Mouse (Mus musculus) limb, embryonic 11.5 days (tissue): Measurements from ENCODE around the gene Gm43720. TPM values are rescaled to one million over a fixed set of nuclear protein-coding genes. Genes with fewer than 3 reads are reported as not detected.

Source experiments
- ATAC-seq: fragments of 200-750 bp; cut with Nextera tagmentation; 2 replicates; pipeline ENCODE4 v1.8.0; 2017; ENCODE audit warnings: low read depth; ENCODE audit not compliant: insufficient number of reproducible peaks, low FRiP score, low TSS enrichment
- DNase-seq: peaks from one replicate; pipeline ENCODE4 v3.0.0-alpha.2; 2015; ENCODE audit warnings: low spot score
- H3K27ac ChIP-seq: fragments of 300-500 bp; sonication (generic); replicated peaks from 2 replicates; pipeline ENCODE4 v1.5.1; 2014; ENCODE audit warnings: low read depth, mild to moderate bottlenecking, low read length
- H3K27me3 ChIP-seq: fragments of 300-500 bp; sonication (generic); 2 replicates; pipeline ENCODE4 v1.6.1; 2014; ENCODE audit warnings: mild to moderate bottlenecking, low read length, mixed read lengths; ENCODE audit not compliant: control insufficient read depth, insufficient read depth
- H3K36me3 ChIP-seq: fragments of 300-500 bp; sonication (generic); 2 replicates; pipeline ENCODE4 v1.6.1; 2014; ENCODE audit warnings: mild to moderate bottlenecking, low read length, moderate library complexity, mixed read lengths; ENCODE audit not compliant: control insufficient read depth, insufficient read depth
- H3K4me1 ChIP-seq: fragments of 300-500 bp; sonication (generic); 2 replicates; pipeline ENCODE4 v1.6.1; 2014; ENCODE audit warnings: low read length, mixed read lengths; ENCODE audit not compliant: control insufficient read depth, insufficient read depth
- H3K4me2 ChIP-seq: fragments of 300-500 bp; sonication (generic); 2 replicates; pipeline ENCODE4 v1.6.1; 2014; ENCODE audit warnings: low read depth, mild to moderate bottlenecking, moderate library complexity; ENCODE audit not compliant: severe bottlenecking
- H3K4me3 ChIP-seq: fragments of 300-500 bp; sonication (generic); 2 replicates; pipeline ENCODE4 v1.5.1; 2014; ENCODE audit warnings: low read depth, low read length
- H3K9ac ChIP-seq: fragments of 300-500 bp; sonication (generic); 2 replicates; pipeline ENCODE4 v1.6.1; 2014; ENCODE audit warnings: mild to moderate bottlenecking, low read length
- H3K9me3 ChIP-seq: fragments of 300-500 bp; sonication (generic); 2 replicates; pipeline ENCODE4 v1.6.1; 2016; ENCODE audit warnings: low read length; ENCODE audit not compliant: control insufficient read depth
- WGBS: fragments of 180-500 bp; shearing (Covaris S2); extraction: QIAGEN DNeasy Blood & Tissue Kit; methylation state at CpG from one replicate; pipeline ENCODE4 v1.1.7; 2014; 5-methylcytosine and 5-hydroxymethylcytosine counted together
- polyA plus RNA-seq: library from polyadenylated mRNA; unstranded; fragments of >200 nt; fragmentation: Nextera tagmentation; extraction: Ambion mirVana; gene quantifications from 2 replicates; pipeline ENCODE4 v1.2.1, GENCODE M21; 2014

The Gm43720 gene
- polyA plus RNA-seq, 1 experiment from 2014 or later, result 0.24 TPM

- H3K27ac ChIP-seq, result no peak overlapping the region
- no peaks in the 10 kb centered on the region for H3K9me3 ChIP-seq
- no peak overlapping the region for H3K4me3 ChIP-seq
- peaks cover 21% of the 10 kb centered on the region for H3K4me1 ChIP-seq
- H3K9ac ChIP-seq, result no peak overlapping the region
- 87% methylated on average over 15 of the region's 15 CpGs for WGBS
- ATAC-seq (no peak), DNase-seq (no peak)
- H3K4me2 ChIP-seq, result no peak overlapping the region
- H3K27me3 ChIP-seq, result no peaks in the 10 kb centered on the region
- H3K36me3 ChIP-seq, result peaks cover 4% of the 10 kb centered on the region; the same call in 1 of the 2 replicates
Observed at GRCm38 (mm10) chr5:138280829-138281228, 1.1 kb upstream of the Gm43720 start.

- 0 out of 2 replicates have a peak overlapping the region, but pooled peaks have one; percentile 64 for H3K4me2 ChIP-seq
- H3K9me3 ChIP-seq, result no peaks in the 10 kb centered on the region
- peaks cover 4% of the 10 kb centered on the region; the same call in 1 of the 2 replicates for H3K36me3 ChIP-seq
- DNase-seq, result no peak
- H3K27ac ChIP-seq, result no peak overlapping the region
- H3K27me3 ChIP-seq, result no peaks in the 10 kb centered on the region
- no peak for ATAC-seq
- peak overlapping the region; percentile 8; the same call in 1 of the 2 replicates for H3K4me3 ChIP-seq
- peaks cover 26% of the 10 kb centered on the region for H3K4me1 ChIP-seq
- H3K9ac ChIP-seq, result no peak overlapping the region
- WGBS, result 28% methylated on average over 22 of the region's 26 CpGs
Observed at GRCm38 (mm10) chr5:138280425-138280768, 639 bp upstream of the Gm43720 start.

- Histone ChIP-seq H3K9me3 (no peaks in the 10 kb centered on the region), H3K4me3 (0 out of 2 replicates have a peak overlapping the region, but pooled peaks have one; percentile 82)
Observed at GRCm38 (mm10) chr5:138277994-138278393, 1.8 kb downstream of the Gm43720 start.

GRCm38 (mm10) chr5:138275216-138276050 is 4.3 kb downstream of the Gm43720 start:
- ATAC-seq (no peak), DNase-seq (peak; percentile 47)
- H3K4me1 ChIP-seq, result peaks cover 31% of the 10 kb centered on the region
- H3K4me2 ChIP-seq, result peak overlapping the region; percentile 42
- peaks cover 4% of the 10 kb centered on the region; the same call in 1 of the 2 replicates for H3K36me3 ChIP-seq
- H3K27ac ChIP-seq, result no peak overlapping the region
- H3K4me3 ChIP-seq, result peak overlapping the region; percentile 12; the same call in 1 of the 2 replicates
- WGBS, result 25% methylated on average over 41 of the region's 41 CpGs
- H3K9me3 ChIP-seq, result no peaks in the 10 kb centered on the region
- no peaks in the 10 kb centered on the region for H3K27me3 ChIP-seq
- H3K9ac ChIP-seq, result peak overlapping the region; percentile 27

More at GRCm38 (mm10) chr5:138277994-138278393, 1.8 kb downstream of the Gm43720 start:
- ATAC-seq, result no peak
- Histone ChIP-seq H3K27me3 (no peaks in the 10 kb centered on the region), H3K9ac (no peak overlapping the region), H3K4me2 (no peak overlapping the region), H3K36me3 (peaks cover 4% of the 10 kb centered on the region; the same call in 1 of the 2 replicates), H3K27ac (no peak overlapping the region), H3K4me1 (peaks cover 31% of the 10 kb centered on the region)
- no peak for DNase-seq
- WGBS, result 88% methylated on average over 7 of the region's 7 CpGs

- H3K4me3 ChIP-seq, result no peak overlapping the region
- no peak overlapping the region for H3K9ac ChIP-seq
- H3K27me3 ChIP-seq, result no peaks in the 10 kb centered on the region
- H3K4me2 ChIP-seq, result no peak overlapping the region
- no peaks in the 10 kb centered on the region for H3K9me3 ChIP-seq
- ATAC-seq (no peak), DNase-seq (no peak)
- WGBS, result 79% methylated on average over 8 of the region's 8 CpGs
- H3K27ac ChIP-seq, result no peak overlapping the region
- peaks cover 31% of the 10 kb centered on the region for H3K4me1 ChIP-seq
- H3K36me3 ChIP-seq, result peaks cover 4% of the 10 kb centered on the region; the same call in 1 of the 2 replicates
Observed at GRCm38 (mm10) chr5:138274186-138274585, 5.6 kb downstream of the Gm43720 start.

GRCm38 (mm10) chr5:138272409-138272923 is 7.3 kb downstream of the Gm43720 start, which contains the start of gene Gal3st4:
TSS of gene Gal3st4 (minus strand) at chr5:138272840.
- H3K9me3 ChIP-seq, result no peaks in the 10 kb centered on the region
- 1% methylated on average over 12 of the region's 12 CpGs for WGBS
- no peaks in the 10 kb centered on the region for H3K27me3 ChIP-seq
- H3K36me3 ChIP-seq, result peaks cover 2% of the 10 kb centered on the region; the same call in 1 of the 2 replicates
- peak; percentile 53; the same call in 1 of the 2 replicates for ATAC-seq
- peak within 1 kb of the TSS; percentile 9; the same call in 1 of the 2 replicates for H3K4me3 ChIP-seq
- peak within 1 kb of the TSS; percentile 45 for H3K4me2 ChIP-seq
- DNase-seq, result peak; percentile 68
- peaks cover 20% of the 10 kb centered on the region for H3K4me1 ChIP-seq
- peak within 1 kb of the TSS; percentile 58 for H3K9ac ChIP-seq
- peak within 1 kb of the TSS; percentile 48 for H3K27ac ChIP-seq

- no peak overlapping the region for H3K9ac ChIP-seq
- no peak overlapping the region for H3K4me3 ChIP-seq
- H3K4me1 ChIP-seq, result peaks cover 13% of the 10 kb centered on the region
- no peaks in the 10 kb centered on the region for H3K27me3 ChIP-seq
- ATAC-seq, result no peak
- no peaks in the 10 kb centered on the region; the same call in 1 of the 2 replicates for H3K36me3 ChIP-seq
- no peak overlapping the region for H3K4me2 ChIP-seq
- DNase-seq, result no peak
- no peaks in the 10 kb centered on the region for H3K9me3 ChIP-seq
- WGBS, result 70% methylated on average over 3 of the region's 3 CpGs
- no peak overlapping the region for H3K27ac ChIP-seq
Observed at GRCm38 (mm10) chr5:138271232-138271631, 8.5 kb downstream of the Gm43720 start.

GRCm38 (mm10) chr5:138268980-138269379 is 10.8 kb downstream of the Gm43720 start:
- Histone ChIP-seq H3K9ac (no peak overlapping the region), H3K27ac (no peak overlapping the region), H3K4me3 (no peak overlapping the region), H3K27me3 (no peaks in the 10 kb centered on the region), H3K4me1 (peaks cover 5% of the 10 kb centered on the region; the same call in 1 of the 2 replicates), H3K9me3 (no peaks in the 10 kb centered on the region), H3K4me2 (no peak overlapping the region), H3K36me3 (no peaks in the 10 kb centered on the region)
- ATAC-seq, result no peak
- 76% methylated on average over 4 of the region's 4 CpGs for WGBS
- no peak for DNase-seq
